Mouse (Mus musculus): Measurements from ENCODE around the gene Bach1. TPM values are rescaled to one million over a fixed set of nuclear protein-coding genes. Genes with fewer than 3 reads are reported as not detected.
A peak's percentile ranks its signal among the peaks of the same experiment; 100 is the strongest.

Bach1 gene
- 4.9 and 29.1 TPM in 2 replicates for polyA plus RNA-seq (2012; rRNA removed)

DNA sequence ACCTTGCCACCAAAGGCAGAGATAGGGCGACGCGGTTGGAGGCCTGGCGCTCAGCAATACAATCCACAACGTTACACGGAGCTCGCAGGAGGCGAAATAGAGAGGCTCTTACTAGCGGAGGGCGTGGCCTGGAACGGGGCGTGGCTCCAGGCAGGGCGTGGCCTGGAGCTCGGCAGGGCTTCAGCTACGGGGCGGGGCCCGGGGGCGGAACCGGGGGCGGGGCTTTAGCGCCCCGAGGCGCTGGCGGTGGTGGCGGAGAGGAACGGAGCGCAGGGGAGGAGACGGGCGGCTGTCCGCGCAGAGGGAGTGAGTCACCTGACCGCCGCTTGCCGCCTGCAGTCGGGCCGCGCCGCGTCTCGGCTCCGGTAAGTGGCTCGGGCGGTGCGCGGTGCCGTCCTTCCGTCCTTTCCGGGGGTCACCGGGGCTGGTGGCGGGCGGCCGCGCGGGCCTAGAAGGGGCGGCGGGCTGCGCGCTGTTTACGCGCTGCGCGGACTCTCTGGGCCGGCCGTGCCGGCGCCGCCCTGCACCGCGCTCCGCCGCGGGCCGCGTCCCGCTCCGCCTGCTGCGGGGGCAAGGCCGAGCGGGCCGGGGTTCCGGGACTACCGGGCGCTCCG lies at the start of gene Bach1:
TSS of gene Bach1 (plus strand) at position 254 of the 614 bp plus-strand sequence.
- Histone ChIP-seq H3K4me1 (ENCODE audit: control insufficient read depth, insufficient read depth, insufficient read length, low read length) (peaks cover 8% of the 10 kb centered on the region), H3K27ac (ENCODE audit: insufficient read depth, low read depth, low read length) (peak within 1 kb of the TSS; percentile 90), H3K27me3 (ENCODE audit: control insufficient read depth, insufficient read depth, low read length) (no peaks in the 10 kb centered on the region), H3K36me3 (ENCODE audit: control insufficient read depth, insufficient read depth, low read length) (no peaks in the 10 kb centered on the region), H3K4me3 (ENCODE audit: low read depth, low read length) (peak within 1 kb of the TSS; percentile 93)
- TF ChIP-seq POLR2A (IDR thresholded peaks at IDR 0.05; ENCODE audit: low read depth, low read length) = peak; percentile 97
- no peak for TF ChIP-seq CTCF (IDR thresholded peaks at IDR 0.05; ENCODE audit: extremely low read depth, insufficient read length, insufficient replicate concordance, low read depth, low read length)
- WGBS = under 1% methylated on average over 83 of the region's 84 CpGs

DNA sequence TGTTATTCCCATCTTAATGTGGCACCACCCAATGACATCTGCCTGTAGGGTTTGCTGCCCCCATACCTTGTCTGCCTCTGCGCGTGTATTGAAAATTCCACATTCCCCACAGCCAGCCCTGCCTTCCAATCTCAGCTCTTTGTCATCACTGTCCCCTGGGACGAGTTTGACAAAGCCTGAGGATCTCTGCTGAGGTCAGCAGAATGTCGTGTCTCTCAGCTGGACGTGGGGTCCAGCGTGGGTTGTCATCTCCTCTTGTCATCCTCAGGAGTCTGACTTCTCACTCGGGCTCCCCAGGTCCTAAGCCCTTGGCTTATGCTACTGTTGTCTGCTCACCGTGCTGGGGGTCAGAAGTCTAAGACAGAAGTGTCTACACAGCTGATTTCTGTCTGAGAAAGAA lies 46.4 kb upstream of the Bach1 start:
- 84% methylated on average over 8 of the region's 8 CpGs for WGBS
- no peak overlapping the region for H3K4me3 ChIP-seq (ENCODE audit: low read depth, low read length)
- no peaks in the 10 kb centered on the region for H3K27me3 ChIP-seq (ENCODE audit: control insufficient read depth, insufficient read depth, low read length)
- no peak overlapping the region for H3K27ac ChIP-seq (ENCODE audit: insufficient read depth, low read depth, low read length)
- H3K36me3 ChIP-seq (ENCODE audit: control insufficient read depth, insufficient read depth, low read length) = no peaks in the 10 kb centered on the region
- no peak for TF ChIP-seq POLR2A (IDR thresholded peaks at IDR 0.05; ENCODE audit: low read depth, low read length)
- no peak for TF ChIP-seq CTCF (IDR thresholded peaks at IDR 0.05; ENCODE audit: extremely low read depth, insufficient read length, insufficient replicate concordance, low read depth, low read length)
- no peaks in the 10 kb centered on the region; the same call in 1 of the 2 replicates for H3K4me1 ChIP-seq (ENCODE audit: control insufficient read depth, insufficient read depth, insufficient read length, low read length)

DNA sequence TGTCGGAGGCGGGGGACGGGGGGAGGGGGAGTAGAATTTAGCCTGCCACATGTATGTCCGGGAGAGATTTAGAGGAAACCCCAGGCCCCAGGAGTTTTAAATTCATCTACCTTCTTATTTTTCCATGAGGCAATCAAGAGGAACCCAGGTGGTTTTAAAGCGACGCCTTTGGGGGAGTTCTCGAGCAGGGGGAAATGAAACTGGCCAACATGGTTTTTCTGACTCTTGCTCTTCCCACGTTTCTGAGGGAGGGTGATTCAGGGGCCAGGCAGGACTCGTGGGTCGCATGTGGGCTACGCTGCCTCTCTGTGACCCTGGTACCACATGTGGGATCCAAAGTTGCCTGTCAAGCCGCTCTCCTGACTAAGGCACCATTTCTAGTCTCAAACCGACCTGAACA lies 45.8 kb upstream of the Bach1 start:
- 82% methylated on average over 13 of the region's 13 CpGs for WGBS
- no peak overlapping the region for H3K4me3 ChIP-seq (ENCODE audit: low read depth, low read length)

DNA sequence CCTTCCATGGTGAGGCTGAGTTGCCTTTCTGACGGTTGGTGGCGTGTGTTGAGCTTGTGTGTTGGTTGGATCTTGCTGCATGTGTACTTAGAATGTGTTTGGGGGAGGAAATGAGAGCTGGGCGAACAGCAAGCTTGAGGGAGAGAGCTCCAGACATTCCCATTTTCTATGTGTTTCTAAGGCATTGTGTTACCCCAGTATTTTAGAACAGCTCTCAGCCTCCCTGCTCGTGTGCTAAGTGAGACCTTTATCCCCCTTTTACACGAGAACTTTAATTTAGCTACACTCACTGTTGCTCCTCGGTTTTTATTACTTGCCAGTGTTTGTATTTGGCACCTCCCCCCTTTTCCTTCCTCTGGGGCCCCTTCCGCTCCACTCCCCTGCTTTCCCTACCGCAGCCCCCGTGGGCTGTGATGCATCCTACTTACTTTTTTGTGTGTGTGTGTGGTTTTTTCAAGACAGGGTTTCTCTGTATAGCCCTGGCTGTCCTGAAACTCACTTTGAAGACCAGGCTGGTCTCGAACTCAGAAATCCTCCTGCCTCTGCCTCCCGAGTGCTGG lies 44.6 kb upstream of the Bach1 start:
- no peaks in the 10 kb centered on the region for H3K36me3 ChIP-seq (ENCODE audit: control insufficient read depth, insufficient read depth, low read length)
- no peaks in the 10 kb centered on the region; the same call in 1 of the 2 replicates for H3K4me1 ChIP-seq (ENCODE audit: control insufficient read depth, insufficient read depth, insufficient read length, low read length)
- no peaks in the 10 kb centered on the region for H3K27me3 ChIP-seq (ENCODE audit: control insufficient read depth, insufficient read depth, low read length)
- H3K4me3 ChIP-seq (ENCODE audit: low read depth, low read length) = no peak overlapping the region
- 67% methylated on average over 11 of the region's 11 CpGs for WGBS
- TF ChIP-seq POLR2A (IDR thresholded peaks at IDR 0.05; ENCODE audit: low read depth, low read length) (no peak), CTCF (IDR thresholded peaks at IDR 0.05; ENCODE audit: extremely low read depth, insufficient read length, insufficient replicate concordance, low read depth, low read length) (no peak)
- no peak overlapping the region for H3K27ac ChIP-seq (ENCODE audit: insufficient read depth, low read depth, low read length)

More for the DNA sequence above, 45.8 kb upstream of the Bach1 start:
- H3K36me3 ChIP-seq (ENCODE audit: control insufficient read depth, insufficient read depth, low read length) = no peaks in the 10 kb centered on the region
- H3K27me3 ChIP-seq (ENCODE audit: control insufficient read depth, insufficient read depth, low read length) = no peaks in the 10 kb centered on the region
- no peaks in the 10 kb centered on the region; the same call in 1 of the 2 replicates for H3K4me1 ChIP-seq (ENCODE audit: control insufficient read depth, insufficient read depth, insufficient read length, low read length)
- TF ChIP-seq CTCF (IDR thresholded peaks at IDR 0.05; ENCODE audit: extremely low read depth, insufficient read length, insufficient replicate concordance, low read depth, low read length) (no peak), POLR2A (IDR thresholded peaks at IDR 0.05; ENCODE audit: low read depth, low read length) (no peak)
- H3K27ac ChIP-seq (ENCODE audit: insufficient read depth, low read depth, low read length) = no peak overlapping the region

DNA sequence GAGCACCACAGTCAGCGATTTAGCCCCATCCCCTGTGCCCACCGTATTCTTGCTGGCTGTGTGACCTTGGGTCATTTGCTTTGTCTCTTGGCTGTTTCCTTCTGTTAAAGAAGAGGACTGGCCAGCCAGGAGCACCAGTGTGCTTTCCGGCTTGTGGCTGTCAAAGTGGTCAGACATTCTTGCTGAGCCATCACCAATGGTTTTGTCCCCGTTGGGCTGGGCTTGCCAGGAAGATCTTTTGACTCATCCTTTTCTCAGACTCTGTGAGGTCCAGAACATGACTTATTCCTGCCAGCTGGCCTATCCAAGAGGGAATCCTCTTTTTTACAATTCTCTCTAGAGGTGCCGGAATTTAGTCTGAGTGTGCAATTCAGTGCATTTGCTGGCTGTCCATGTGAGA lies 43.7 kb upstream of the Bach1 start:
- H3K36me3 ChIP-seq (ENCODE audit: control insufficient read depth, insufficient read depth, low read length) = no peaks in the 10 kb centered on the region
- no peaks in the 10 kb centered on the region for H3K27me3 ChIP-seq (ENCODE audit: control insufficient read depth, insufficient read depth, low read length)
- H3K4me1 ChIP-seq (ENCODE audit: control insufficient read depth, insufficient read depth, insufficient read length, low read length) = no peaks in the 10 kb centered on the region; the same call in 1 of the 2 replicates
- TF ChIP-seq POLR2A (IDR thresholded peaks at IDR 0.05; ENCODE audit: low read depth, low read length) (no peak), CTCF (IDR thresholded peaks at IDR 0.05; ENCODE audit: extremely low read depth, insufficient read length, insufficient replicate concordance, low read depth, low read length) (no peak)
- 74% methylated on average over 5 of the region's 5 CpGs for WGBS
- H3K4me3 ChIP-seq (ENCODE audit: low read depth, low read length) = no peak overlapping the region
- H3K27ac ChIP-seq (ENCODE audit: insufficient read depth, low read depth, low read length) = no peak overlapping the region

DNA sequence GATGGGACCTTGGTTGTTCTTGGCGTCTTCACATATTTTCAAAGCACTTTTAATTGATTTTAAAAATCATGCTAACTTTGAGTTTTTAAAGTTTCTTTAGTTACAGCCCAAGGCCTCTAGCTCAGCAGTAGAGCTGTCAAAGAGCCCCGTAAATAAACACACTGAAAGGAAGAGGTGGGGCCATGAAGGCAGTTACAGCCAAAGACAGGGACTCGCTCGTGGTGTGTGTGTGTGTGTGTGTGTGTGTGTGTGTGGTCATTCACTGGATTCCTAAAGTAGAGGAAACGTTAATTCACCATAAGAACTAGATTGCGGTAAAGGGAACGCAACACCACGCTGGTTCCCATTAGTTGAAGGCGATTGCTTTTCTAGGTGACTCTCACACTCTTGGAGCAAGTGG lies 43.2 kb upstream of the Bach1 start:
- Histone ChIP-seq H3K27ac (ENCODE audit: insufficient read depth, low read depth, low read length) (no peak overlapping the region), H3K4me1 (ENCODE audit: control insufficient read depth, insufficient read depth, insufficient read length, low read length) (no peaks in the 10 kb centered on the region; the same call in 1 of the 2 replicates)

DNA sequence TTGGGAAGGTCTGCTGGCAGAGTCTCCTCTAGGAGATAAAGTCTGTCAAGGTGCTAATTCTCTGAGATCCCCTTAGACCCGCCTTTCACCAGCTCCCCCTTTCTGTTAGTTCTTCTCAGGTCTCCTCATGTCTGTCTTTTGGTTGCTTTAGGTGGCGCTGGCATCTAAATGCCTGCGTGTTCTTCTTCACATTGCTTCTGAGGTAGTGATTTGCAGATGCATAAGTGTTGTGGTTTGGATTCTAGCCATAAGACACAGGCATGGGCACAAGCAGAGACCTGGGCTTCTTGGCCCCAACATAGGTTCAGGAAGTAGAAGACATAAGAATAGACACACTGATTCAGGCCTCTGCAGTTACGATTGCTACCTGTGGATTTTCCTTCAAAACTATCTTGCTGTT lies 42.0 kb upstream of the Bach1 start:
- Histone ChIP-seq H3K27me3 (ENCODE audit: control insufficient read depth, insufficient read depth, low read length) (no peaks in the 10 kb centered on the region), H3K4me1 (ENCODE audit: control insufficient read depth, insufficient read depth, insufficient read length, low read length) (no peaks in the 10 kb centered on the region), H3K4me3 (ENCODE audit: low read depth, low read length) (no peak overlapping the region), H3K36me3 (ENCODE audit: control insufficient read depth, insufficient read depth, low read length) (no peaks in the 10 kb centered on the region), H3K27ac (ENCODE audit: insufficient read depth, low read depth, low read length) (no peak overlapping the region)
- TF ChIP-seq CTCF (IDR thresholded peaks at IDR 0.05; ENCODE audit: extremely low read depth, insufficient read length, insufficient replicate concordance, low read depth, low read length) (no peak), POLR2A (IDR thresholded peaks at IDR 0.05; ENCODE audit: low read depth, low read length) (no peak)
- WGBS = 85% methylated on average over 4 of the region's 4 CpGs

More for the DNA sequence above, 43.2 kb upstream of the Bach1 start:
- Histone ChIP-seq H3K36me3 (ENCODE audit: control insufficient read depth, insufficient read depth, low read length) (no peaks in the 10 kb centered on the region), H3K27me3 (ENCODE audit: control insufficient read depth, insufficient read depth, low read length) (no peaks in the 10 kb centered on the region), H3K4me3 (ENCODE audit: low read depth, low read length) (no peak overlapping the region)
- no peak for TF ChIP-seq POLR2A (IDR thresholded peaks at IDR 0.05; ENCODE audit: low read depth, low read length)
- TF ChIP-seq CTCF (IDR thresholded peaks at IDR 0.05; ENCODE audit: extremely low read depth, insufficient read length, insufficient replicate concordance, low read depth, low read length) = no peak
- WGBS = 83% methylated on average over 9 of the region's 9 CpGs
